Mouse (Mus musculus) lung, postnatal 0 days (tissue): ENCODE results near the gene Styx. TPM values are rescaled to one million over a fixed set of nuclear protein-coding genes. Genes with fewer than 3 reads are reported as not detected.

Experiments
- ATAC-seq: fragments of 200-750 bp; cut with Nextera tagmentation; 2 replicates; pipeline ENCODE4 v1.8.0; 2017; ENCODE audit warnings: moderate library complexity
- DNase-seq: peaks from one replicate; pipeline ENCODE4 v3.0.0-alpha.2; 2016; ENCODE audit warnings: low spot score
- H3K27ac ChIP-seq: fragments of 300-500 bp; sonication (generic); 2 replicates; pipeline ENCODE4 v1.5.1; 2014; ENCODE audit warnings: antibody characterized with exemption, mild to moderate bottlenecking, low read length, mixed read lengths
- H3K27me3 ChIP-seq: fragments of 300-500 bp; sonication (generic); replicated peaks from 2 replicates; pipeline ENCODE4 v1.6.1; 2014; ENCODE audit warnings: low read length, mixed read lengths; ENCODE audit not compliant: insufficient read depth
- H3K36me3 ChIP-seq: fragments of 300-500 bp; sonication (generic); 2 replicates; pipeline ENCODE4 v1.6.1; 2014; ENCODE audit warnings: low read length, mixed read lengths; ENCODE audit not compliant: insufficient read depth
- H3K4me1 ChIP-seq: fragments of 300-500 bp; sonication (generic); 2 replicates; pipeline ENCODE4 v1.6.1; 2014; ENCODE audit warnings: antibody characterized with exemption, low read depth, low read length, mixed read lengths; ENCODE audit not compliant: insufficient read depth
- H3K4me2 ChIP-seq: fragments of 300-500 bp; sonication (generic); replicated peaks from 2 replicates; pipeline ENCODE4 v1.6.1; 2014; ENCODE audit warnings: low read depth, mild to moderate bottlenecking, low read length, moderate library complexity, mixed read lengths
- H3K4me3 ChIP-seq: fragments of 300-500 bp; sonication (generic); 2 replicates; pipeline ENCODE4 v1.5.1; 2014; ENCODE audit warnings: low read depth, low read length
- H3K9ac ChIP-seq: fragments of 300-500 bp; sonication (generic); replicated peaks from 2 replicates; pipeline ENCODE4 v1.6.1; 2014; ENCODE audit warnings: low read depth, mild to moderate bottlenecking
- H3K9me3 ChIP-seq: fragments of 300-500 bp; sonication (generic); 2 replicates; pipeline ENCODE4 v1.6.1; 2016; ENCODE audit warnings: low read length, mixed read lengths
- CTCF ChIP-seq: IDR thresholded peaks from 2 replicates; pipeline ENCODE4 v1.5.1; 2016; ENCODE audit warnings: antibody characterized with exemption, mild to moderate bottlenecking
- EP300 ChIP-seq: IDR thresholded peaks from 2 replicates; pipeline ENCODE4 v1.6.1; 2016; ENCODE audit warnings: antibody characterized with exemption, mild to moderate bottlenecking, control low read depth
- WGBS: fragments of 180-500 bp; shearing (Covaris S2); extraction: QIAGEN DNeasy Blood & Tissue Kit; methylation state at CpG from one replicate; pipeline ENCODE4 v1.1.7; 2014; 5-methylcytosine and 5-hydroxymethylcytosine counted together
- polyA plus RNA-seq: library from polyadenylated mRNA; unstranded; fragments of >200 nt; fragmentation: Nextera tagmentation; extraction: Ambion mirVana; gene quantifications from 2 replicates; pipeline ENCODE4 v1.2.1, GENCODE M21; 2015

The Styx gene
- 75.1 and 79.7 TPM in 2 replicates for polyA plus RNA-seq

- peaks cover 4% of the 10 kb centered on the region; the same call in 1 of the 2 replicates for H3K4me1 ChIP-seq
- DNase-seq: peak; percentile 97
- peak within 1 kb of the TSS; percentile 78 for H3K27ac ChIP-seq
- ATAC-seq: peak; percentile 99
- under 1% methylated on average over 59 of the region's 93 CpGs for WGBS
- H3K9ac ChIP-seq: peak within 1 kb of the TSS; percentile 79
- H3K4me3 ChIP-seq: peak within 1 kb of the TSS; percentile 76
- peak within 1 kb of the TSS; percentile 79 for H3K4me2 ChIP-seq
- H3K36me3 ChIP-seq: peaks cover 13% of the 10 kb centered on the region; the same call in 1 of the 2 replicates
- H3K9me3 ChIP-seq: no peaks in the 10 kb centered on the region
- H3K27me3 ChIP-seq: no peaks in the 10 kb centered on the region
- TF ChIP-seq CTCF (peak; percentile 12; the same call in 1 of the 2 replicates), EP300 (no peak)
Measured at GRCm38 (mm10) chr14:45350931-45351859, at the start of gene Styx. Gene Styx (plus strand): TSS chr14:45351093.

GRCm38 (mm10) chr14:45303939-45304338 is 47.0 kb upstream of the Styx start:
- H3K27ac ChIP-seq: no peak overlapping the region
- 61% methylated on average over 4 of the region's 4 CpGs for WGBS
- no peak for TF ChIP-seq EP300
- TF ChIP-seq CTCF: no peak
- no peak overlapping the region for H3K4me3 ChIP-seq
- DNase-seq (no peak), ATAC-seq (no peak)
- no peaks in the 10 kb centered on the region for H3K4me1 ChIP-seq
- H3K9ac ChIP-seq: no peak overlapping the region
- H3K27me3 ChIP-seq: no peaks in the 10 kb centered on the region
- no peak overlapping the region for H3K4me2 ChIP-seq
- peaks cover 10% of the 10 kb centered on the region for H3K36me3 ChIP-seq
- H3K9me3 ChIP-seq: no peaks in the 10 kb centered on the region

GRCm38 (mm10) chr14:45304389-45304788 is 46.5 kb upstream of the Styx start:
- DNase-seq (no peak), ATAC-seq (no peak)
- no peaks in the 10 kb centered on the region for H3K4me1 ChIP-seq
- no peaks in the 10 kb centered on the region for H3K9me3 ChIP-seq
- no peak overlapping the region for H3K4me2 ChIP-seq
- H3K9ac ChIP-seq: no peak overlapping the region
- WGBS: 78% methylated on average over 4 of the region's 4 CpGs
- TF ChIP-seq CTCF (no peak), EP300 (no peak)
- peaks cover 7% of the 10 kb centered on the region for H3K36me3 ChIP-seq
- H3K27me3 ChIP-seq: no peaks in the 10 kb centered on the region
- no peak overlapping the region for H3K27ac ChIP-seq
- H3K4me3 ChIP-seq: no peak overlapping the region

GRCm38 (mm10) chr14:45305852-45306251 is 45.0 kb upstream of the Styx start:
- Histone ChIP-seq H3K27me3 (no peaks in the 10 kb centered on the region), H3K4me1 (no peaks in the 10 kb centered on the region), H3K27ac (no peak overlapping the region), H3K36me3 (peaks cover 5% of the 10 kb centered on the region), H3K4me3 (no peak overlapping the region), H3K9me3 (no peaks in the 10 kb centered on the region), H3K9ac (no peak overlapping the region), H3K4me2 (no peak overlapping the region)
- DNase-seq (no peak), ATAC-seq (no peak)
- TF ChIP-seq CTCF (no peak), EP300 (no peak)
- 91% methylated on average over 5 of the region's 5 CpGs for WGBS

GRCm38 (mm10) chr14:45307630-45308328 is 43.1 kb upstream of the Styx start:
- no peaks in the 10 kb centered on the region for H3K27me3 ChIP-seq
- H3K4me2 ChIP-seq: no peak overlapping the region
- no peak overlapping the region for H3K27ac ChIP-seq
- no peak for DNase-seq
- H3K9ac ChIP-seq: no peak overlapping the region
- H3K9me3 ChIP-seq: no peaks in the 10 kb centered on the region
- TF ChIP-seq EP300: no peak
- no peak for TF ChIP-seq CTCF
- no peak overlapping the region for H3K4me3 ChIP-seq
- H3K4me1 ChIP-seq: no peaks in the 10 kb centered on the region
- peaks cover 5% of the 10 kb centered on the region for H3K36me3 ChIP-seq
- ATAC-seq: no peak
- WGBS: 82% methylated on average over 8 of the region's 8 CpGs

GRCm38 (mm10) chr14:45309646-45310045 is 41.2 kb upstream of the Styx start:
- no peak for TF ChIP-seq EP300
- no peak for TF ChIP-seq CTCF
- H3K27ac ChIP-seq: no peak overlapping the region
- no peak overlapping the region for H3K9ac ChIP-seq
- no peaks in the 10 kb centered on the region; the same call in 1 of the 2 replicates for H3K36me3 ChIP-seq
- no peak overlapping the region for H3K4me2 ChIP-seq
- no peak overlapping the region for H3K4me3 ChIP-seq
- H3K9me3 ChIP-seq: no peaks in the 10 kb centered on the region
- H3K4me1 ChIP-seq: no peaks in the 10 kb centered on the region
- no peaks in the 10 kb centered on the region for H3K27me3 ChIP-seq
- DNase-seq (no peak), ATAC-seq (no peak)
- WGBS: 76% methylated on average over 13 of the region's 13 CpGs
